Mouse (Mus musculus): ENCODE results near the gene Gm36864. TPM values are rescaled to one million over a fixed set of nuclear protein-coding genes. Genes with fewer than 3 reads are reported as not detected.
A peak's percentile ranks its signal among the peaks of the same experiment; 100 is the strongest.

The Gm36864 gene
- polyA plus RNA-seq, 1 experiment from 2014 or later = not detected

DNA sequence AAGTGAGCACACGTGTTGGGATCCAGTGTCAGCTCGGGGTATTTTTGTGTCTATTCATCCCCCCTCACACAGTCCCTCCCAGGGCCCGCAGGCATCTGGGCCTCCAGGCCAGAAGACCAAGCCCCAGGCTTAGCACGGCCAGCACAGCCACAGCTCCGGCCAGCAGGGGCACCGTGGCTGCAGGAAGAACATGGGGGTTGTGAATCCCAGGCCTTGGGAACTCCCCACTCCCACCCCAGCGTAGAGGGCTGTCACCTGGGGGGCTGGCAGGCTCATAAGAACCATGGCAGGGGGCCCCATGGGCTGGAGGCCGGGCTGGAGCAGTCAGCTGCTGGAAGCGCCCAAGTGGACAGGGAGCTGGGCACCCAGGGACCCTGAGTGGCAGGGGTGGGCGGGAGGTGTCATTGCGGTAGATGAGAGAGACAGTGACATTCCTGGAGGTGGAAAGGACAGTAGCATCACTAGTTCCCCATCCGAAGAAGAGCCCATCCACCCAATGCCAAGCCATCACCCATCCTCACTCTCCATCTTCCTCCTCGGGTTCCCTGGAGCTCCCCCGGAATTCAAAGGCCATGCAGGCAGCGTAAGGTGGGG lies 17.1 kb downstream of the Gm36864 start:
- Histone ChIP-seq H3K4me1 (replicated peaks; ENCODE audit: control insufficient read depth, insufficient read depth, low read length) (no peaks in the 10 kb centered on the region), H3K4me2 (replicated peaks; ENCODE audit: low read depth) (no peak overlapping the region), H3K4me3 (ENCODE audit: low read depth, low read length) (no peak overlapping the region), H3K9ac (ENCODE audit: low read depth, low read length) (no peak overlapping the region), H3K36me3 (ENCODE audit: control insufficient read depth, insufficient read depth) (peaks cover 37% of the 10 kb centered on the region), H3K27me3 (replicated peaks; ENCODE audit: control insufficient read depth, insufficient read depth, low read length) (no peaks in the 10 kb centered on the region), H3K9me3 (ENCODE audit: control insufficient read depth) (no peaks in the 10 kb centered on the region), H3K27ac (ENCODE audit: low read depth, low read length) (no peak overlapping the region)
- no peak for ATAC-seq
- 68% methylated on average over 15 of the region's 15 CpGs for WGBS
- TF ChIP-seq CTCF (IDR thresholded peaks at IDR 0.05; ENCODE audit: low read depth) = 0 out of 2 replicates have a peak, but pooled peaks have one; percentile 6

DNA sequence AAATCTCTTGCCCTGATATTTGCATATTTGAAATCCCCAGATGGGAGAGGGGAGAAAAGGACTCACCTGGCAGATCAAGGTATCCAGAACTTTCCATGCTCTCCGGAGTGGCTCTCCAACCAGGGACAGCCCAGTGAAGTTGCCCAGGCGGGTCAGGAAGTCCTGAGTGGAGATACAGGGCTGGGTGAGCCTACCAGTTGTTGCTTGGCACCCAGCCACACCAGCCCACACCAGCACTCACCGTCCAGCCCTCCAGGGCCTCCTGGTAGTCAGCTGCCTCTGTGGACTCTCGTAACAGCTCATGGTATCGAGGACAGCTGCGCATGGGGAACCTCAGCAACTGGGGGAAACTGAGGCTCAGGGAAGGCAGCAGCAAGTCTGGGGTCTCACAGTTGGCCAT lies 19.0 kb downstream of the Gm36864 start:
- 63% methylated on average over 6 of the region's 6 CpGs for WGBS
- Histone ChIP-seq H3K4me3 (ENCODE audit: low read depth, low read length) (no peak overlapping the region), H3K4me1 (replicated peaks; ENCODE audit: control insufficient read depth, insufficient read depth, low read length) (no peaks in the 10 kb centered on the region), H3K36me3 (ENCODE audit: control insufficient read depth, insufficient read depth) (peaks cover 23% of the 10 kb centered on the region), H3K27me3 (replicated peaks; ENCODE audit: control insufficient read depth, insufficient read depth, low read length) (no peaks in the 10 kb centered on the region), H3K4me2 (replicated peaks; ENCODE audit: low read depth) (no peak overlapping the region), H3K27ac (ENCODE audit: low read depth, low read length) (no peak overlapping the region), H3K9ac (ENCODE audit: low read depth, low read length) (no peak overlapping the region), H3K9me3 (ENCODE audit: control insufficient read depth) (no peaks in the 10 kb centered on the region)
- no peak for TF ChIP-seq CTCF (IDR thresholded peaks at IDR 0.05; ENCODE audit: low read depth)
- ATAC-seq = no peak

DNA sequence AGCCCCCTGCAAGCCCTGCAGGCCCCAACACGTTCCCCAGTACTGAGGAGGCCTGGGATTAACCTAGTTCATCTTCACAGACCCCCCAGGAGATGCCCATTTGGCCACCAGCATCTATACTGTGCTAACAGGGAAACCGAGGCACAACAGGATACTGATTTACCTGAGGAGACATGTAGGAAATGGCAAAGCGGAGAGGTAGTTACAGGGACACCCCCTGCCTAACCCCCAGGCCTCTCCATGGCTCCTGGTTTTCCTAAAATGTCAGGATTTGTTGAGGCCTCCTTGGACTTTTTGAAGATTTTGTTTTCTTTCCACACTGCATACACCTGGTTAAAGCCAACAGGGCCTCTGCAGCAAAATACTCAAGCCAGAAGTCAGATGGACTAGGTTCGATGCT lies 21.3 kb downstream of the Gm36864 start, which contains the start of gene Acp4:
TSS of gene Acp4 (minus strand) at position 101 of the 400 bp plus-strand sequence.
- H3K9ac ChIP-seq (ENCODE audit: low read depth, low read length) = no peak within 1 kb of the TSS
- H3K36me3 ChIP-seq (ENCODE audit: control insufficient read depth, insufficient read depth) = peaks cover 8% of the 10 kb centered on the region; the same call in 1 of the 2 replicates
- H3K4me3 ChIP-seq (ENCODE audit: low read depth, low read length) = no peak within 1 kb of the TSS
- no peak within 1 kb of the TSS for H3K27ac ChIP-seq (ENCODE audit: low read depth, low read length)
- H3K4me2 ChIP-seq (replicated peaks; ENCODE audit: low read depth) = no peak within 1 kb of the TSS
- WGBS = 81% methylated on average over 4 of the region's 4 CpGs
- ATAC-seq = no peak
- H3K4me1 ChIP-seq (replicated peaks; ENCODE audit: control insufficient read depth, insufficient read depth, low read length) = no peaks in the 10 kb centered on the region
- H3K27me3 ChIP-seq (replicated peaks; ENCODE audit: control insufficient read depth, insufficient read depth, low read length) = no peaks in the 10 kb centered on the region
- TF ChIP-seq CTCF (IDR thresholded peaks at IDR 0.05; ENCODE audit: low read depth) = no peak
- no peaks in the 10 kb centered on the region for H3K9me3 ChIP-seq (ENCODE audit: control insufficient read depth)

DNA sequence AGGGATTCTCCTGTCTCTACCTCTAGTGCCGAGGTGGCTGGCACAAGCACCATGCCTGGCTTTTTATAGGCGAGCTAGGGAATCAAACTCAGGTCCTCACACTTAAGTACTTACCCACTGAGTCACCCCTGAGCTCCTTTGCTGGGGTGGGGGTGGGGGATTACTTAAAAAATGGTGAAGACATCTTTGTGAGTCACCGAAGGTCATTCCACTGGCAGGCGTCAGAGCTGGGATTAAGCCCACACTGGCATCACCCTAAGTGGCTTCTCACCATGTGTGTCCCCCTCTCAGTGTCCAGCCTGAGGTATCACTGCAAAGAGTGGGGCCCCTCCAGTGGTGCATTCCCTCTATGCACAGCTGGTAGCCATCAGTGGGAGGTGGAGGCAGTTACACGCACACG lies 24.4 kb downstream of the Gm36864 start:
- TF ChIP-seq CTCF (IDR thresholded peaks at IDR 0.05; ENCODE audit: low read depth) = no peak
- ATAC-seq = no peak
- no peak overlapping the region for H3K9ac ChIP-seq (ENCODE audit: low read depth, low read length)
- no peak overlapping the region for H3K4me2 ChIP-seq (replicated peaks; ENCODE audit: low read depth)
- H3K27me3 ChIP-seq (replicated peaks; ENCODE audit: control insufficient read depth, insufficient read depth, low read length) = peaks cover 4% of the 10 kb centered on the region; the same call in 1 of the 2 replicates
- H3K36me3 ChIP-seq (ENCODE audit: control insufficient read depth, insufficient read depth) = no peaks in the 10 kb centered on the region
- WGBS = 63% methylated on average over 6 of the region's 6 CpGs
- no peaks in the 10 kb centered on the region for H3K9me3 ChIP-seq (ENCODE audit: control insufficient read depth)
- H3K4me1 ChIP-seq (replicated peaks; ENCODE audit: control insufficient read depth, insufficient read depth, low read length) = no peaks in the 10 kb centered on the region; the same call in 1 of the 2 replicates
- no peak overlapping the region for H3K27ac ChIP-seq (ENCODE audit: low read depth, low read length)
- H3K4me3 ChIP-seq (ENCODE audit: low read depth, low read length) = no peak overlapping the region

DNA sequence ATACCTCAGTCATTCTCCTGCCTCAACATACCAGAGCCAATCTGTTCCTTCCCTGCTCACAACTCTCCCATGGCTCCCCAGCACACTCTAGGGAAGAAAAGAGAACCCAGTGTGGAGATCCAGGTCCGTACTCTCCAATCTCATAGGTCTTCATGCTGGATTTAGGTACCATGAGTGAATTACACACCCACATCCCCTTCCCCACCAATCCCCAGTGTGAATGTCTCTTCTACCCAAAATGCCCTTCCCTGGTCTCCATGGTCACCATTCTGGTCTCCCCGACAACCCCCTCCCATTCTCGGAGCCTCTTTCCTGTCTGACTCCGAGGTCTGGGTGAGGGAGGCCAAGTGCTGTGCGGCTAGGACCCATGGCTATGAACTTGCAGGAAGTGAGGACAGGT lies 25.2 kb downstream of the Gm36864 start, which contains the start of gene Gm15517:
TSS of gene Gm15517 (plus strand) at position 301 of the 400 bp plus-strand sequence.
- H3K4me2 ChIP-seq (replicated peaks; ENCODE audit: low read depth) = no peak within 1 kb of the TSS
- no peak within 1 kb of the TSS for H3K9ac ChIP-seq (ENCODE audit: low read depth, low read length)
- no peak for ATAC-seq
- H3K9me3 ChIP-seq (ENCODE audit: control insufficient read depth) = no peaks in the 10 kb centered on the region
- H3K4me3 ChIP-seq (ENCODE audit: low read depth, low read length) = no peak within 1 kb of the TSS
- 60% methylated on average over 5 of the region's 5 CpGs for WGBS
- H3K4me1 ChIP-seq (replicated peaks; ENCODE audit: control insufficient read depth, insufficient read depth, low read length) = no peaks in the 10 kb centered on the region; the same call in 1 of the 2 replicates
- H3K27ac ChIP-seq (ENCODE audit: low read depth, low read length) = no peak within 1 kb of the TSS
- no peak for TF ChIP-seq CTCF (IDR thresholded peaks at IDR 0.05; ENCODE audit: low read depth)
- H3K27me3 ChIP-seq (replicated peaks; ENCODE audit: control insufficient read depth, insufficient read depth, low read length) = peaks cover 4% of the 10 kb centered on the region; the same call in 1 of the 2 replicates
- H3K36me3 ChIP-seq (ENCODE audit: control insufficient read depth, insufficient read depth) = no peaks in the 10 kb centered on the region

DNA sequence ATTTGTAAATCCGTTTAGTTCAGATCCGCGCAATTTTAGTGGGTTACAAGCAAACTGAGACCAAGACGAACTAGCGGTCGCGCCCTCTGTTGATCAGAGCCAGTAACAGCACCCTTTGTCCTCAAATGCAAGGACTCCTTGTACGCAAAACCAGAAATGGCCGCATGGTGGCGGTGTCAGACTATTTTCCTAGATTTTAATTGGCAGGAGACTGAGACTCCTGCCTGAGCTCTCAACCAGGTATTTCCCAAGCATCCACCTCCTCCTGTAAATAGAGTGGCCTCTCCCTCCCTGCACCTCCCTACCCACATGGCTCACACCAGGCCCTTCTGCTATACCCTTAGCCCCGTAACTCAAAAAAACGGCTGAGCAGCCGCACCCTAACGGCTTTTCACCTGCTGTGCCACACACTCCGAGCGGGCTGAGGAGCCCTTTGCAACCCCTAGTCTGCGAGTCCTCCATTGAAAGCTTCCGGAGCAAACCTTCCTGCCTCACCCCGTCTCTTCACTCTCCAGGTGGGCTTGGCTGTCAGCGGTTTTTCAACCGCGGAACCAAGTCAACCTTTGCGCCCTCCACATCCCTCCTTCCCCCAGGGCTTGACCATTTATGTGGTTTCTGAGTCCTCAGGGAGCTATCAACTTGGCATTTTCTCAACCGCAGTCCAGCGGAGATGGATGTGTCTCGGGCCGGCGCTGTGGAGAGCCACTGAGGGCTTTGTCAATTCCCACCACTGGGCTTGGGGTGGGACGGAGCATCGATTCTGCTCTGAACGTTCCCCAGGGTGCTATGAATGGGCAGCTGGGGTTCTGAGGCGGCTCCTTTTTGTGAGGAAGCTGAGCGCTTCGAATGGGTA lies 27.0 kb downstream of the Gm36864 start:
- Histone ChIP-seq H3K9me3 (ENCODE audit: control insufficient read depth) (no peaks in the 10 kb centered on the region), H3K9ac (ENCODE audit: low read depth, low read length) (no peak overlapping the region), H3K36me3 (ENCODE audit: control insufficient read depth, insufficient read depth) (no peaks in the 10 kb centered on the region), H3K27ac (ENCODE audit: low read depth, low read length) (no peak overlapping the region), H3K4me2 (replicated peaks; ENCODE audit: low read depth) (peak overlapping the region; percentile 51), H3K4me1 (replicated peaks; ENCODE audit: control insufficient read depth, insufficient read depth, low read length) (no peaks in the 10 kb centered on the region; the same call in 1 of the 2 replicates), H3K27me3 (replicated peaks; ENCODE audit: control insufficient read depth, insufficient read depth, low read length) (peaks cover 4% of the 10 kb centered on the region; the same call in 1 of the 2 replicates), H3K4me3 (ENCODE audit: low read depth, low read length) (peak overlapping the region; percentile 9; the same call in 1 of the 2 replicates)
- ATAC-seq = peak; percentile 50
- WGBS = 3% methylated on average over 34 of the region's 34 CpGs
- peak; percentile 96 for TF ChIP-seq CTCF (IDR thresholded peaks at IDR 0.05; ENCODE audit: low read depth)

All from intestine, postnatal 0 days (tissue).